Mouse (Mus musculus) adrenal gland, adult 18-20 months (tissue): Measurements from ENCODE around the gene Ccdc175. TPM values are rescaled to one million over a fixed set of nuclear protein-coding genes. Genes with fewer than 3 reads are reported as not detected.

Source experiments
- DNase-seq, 2 experiments: peaks; one replicate each; pipeline ENCODE4 v3.0.0; 2021 to 2022; ENCODE audit warnings: low spot score in 2 of 2
- long read RNA-seq, 2 experiments: library from polyadenylated mRNA; stranded (forward); transcript quantifications; one replicate each; pipeline ENCODE4 v2.0.0; 2021
- total RNA-seq, 2 experiments: library from RNA; stranded (reverse); gene quantifications; 1 replicate in 1 of 2; 2 replicates in 1 of 2; pipeline ENCODE4 v1.2.3; 2021

Gene Ccdc175
- not detected for total RNA-seq
- long read RNA-seq, experiment 1: 0 reads
- long read RNA-seq, experiment 2: 0 reads

- DNase-seq: no peak
Observed at GRCm38 (mm10) chr12:72184929-72185328, at the start of gene Ccdc175. Ccdc175 (minus strand) TSS chr12:72185029.

GRCm38 (mm10) chr12:72234151-72234550 lies 49.3 kb upstream of the Ccdc175 start:
- DNase-seq: no peak

GRCm38 (mm10) chr12:72232826-72233790 lies 48.3 kb upstream of the Ccdc175 start:
- no peak for DNase-seq

- DNase-seq: no peak
Observed at GRCm38 (mm10) chr12:72232176-72232575, 47.3 kb upstream of the Ccdc175 start.

GRCm38 (mm10) chr12:72229451-72230196 lies 44.8 kb upstream of the Ccdc175 start:
- no peak for DNase-seq

- no peak for DNase-seq
Observed at GRCm38 (mm10) chr12:72227731-72228130, 42.9 kb upstream of the Ccdc175 start.

- DNase-seq: no peak
Observed at GRCm38 (mm10) chr12:72225371-72225770, 40.5 kb upstream of the Ccdc175 start.

- no peak for DNase-seq
Observed at GRCm38 (mm10) chr12:72223557-72224102, 38.8 kb upstream of the Ccdc175 start.

GRCm38 (mm10) chr12:72213554-72213953 lies 28.7 kb upstream of the Ccdc175 start:
- no peak for DNase-seq

GRCm38 (mm10) chr12:72200828-72201227 lies 16.0 kb upstream of the Ccdc175 start:
- DNase-seq: no peak

- DNase-seq: no peak
Observed at GRCm38 (mm10) chr12:72197925-72198486, 13.2 kb upstream of the Ccdc175 start.

GRCm38 (mm10) chr12:72197434-72197833 lies 12.6 kb upstream of the Ccdc175 start:
- DNase-seq: no peak

- no peak for DNase-seq
Observed at GRCm38 (mm10) chr12:72179561-72179960, 5.3 kb downstream of the Ccdc175 start.

- no peak for DNase-seq
Observed at GRCm38 (mm10) chr12:72178322-72178721, 6.5 kb downstream of the Ccdc175 start.

- no peak for DNase-seq
Observed at GRCm38 (mm10) chr12:72158421-72158820, 26.4 kb downstream of the Ccdc175 start.

- no peak for DNase-seq
Observed at GRCm38 (mm10) chr12:72150786-72151185, 34.0 kb downstream of the Ccdc175 start.

GRCm38 (mm10) chr12:72129203-72129602 lies 55.6 kb downstream of the Ccdc175 start:
- no peak for DNase-seq

GRCm38 (mm10) chr12:72115686-72116345 lies 69.0 kb downstream of the Ccdc175 start:
- DNase-seq: no peak

- DNase-seq: no peak
Observed at GRCm38 (mm10) chr12:72115126-72115525, 69.7 kb downstream of the Ccdc175 start.

GRCm38 (mm10) chr12:72104525-72105281 lies 80.1 kb downstream of the Ccdc175 start:
- DNase-seq: peak; percentile 48 to 51
